Mouse (Mus musculus) testis, adult 2 months (tissue): ENCODE data around the gene Msh5. TPM values are rescaled to one million over a fixed set of nuclear protein-coding genes. Genes with fewer than 3 reads are reported as not detected.
A peak's percentile ranks its signal among the peaks of the same experiment; 100 is the strongest.

ENCODE experiments used
- H3K27ac ChIP-seq: fragments of 200-500 bp; 2 replicates; pipeline ENCODE4 v1.5.1; 2012; ENCODE audit warnings: low read depth, low read length; ENCODE audit not compliant: control insufficient read depth, insufficient read depth
- H3K27me3 ChIP-seq: fragments of 200-500 bp; 2 replicates; pipeline ENCODE4 v1.6.1; 2012; ENCODE audit warnings: mild to moderate bottlenecking, low read length, moderate library complexity; ENCODE audit not compliant: control insufficient read depth, insufficient read depth
- H3K36me3 ChIP-seq: fragments of 200-500 bp; 2 replicates; pipeline ENCODE4 v1.6.1; 2012; ENCODE audit warnings: mild to moderate bottlenecking, low read length; ENCODE audit not compliant: control insufficient read depth, insufficient read depth
- H3K4me1 ChIP-seq: fragments of 200-500 bp; 2 replicates; pipeline ENCODE4 v1.6.1; 2012; ENCODE audit warnings: low read length; ENCODE audit not compliant: control insufficient read depth, insufficient read depth
- H3K4me3 ChIP-seq: fragments of 200-500 bp; 2 replicates; pipeline ENCODE4 v1.5.1; 2012; ENCODE audit warnings: low read depth, mild to moderate bottlenecking, low read length, moderate library complexity, mixed read lengths; ENCODE audit not compliant: control insufficient read depth
- CTCF ChIP-seq: fragments of 200-500 bp; IDR thresholded peaks from 2 replicates; pipeline ENCODE4 v1.5.1; 2012; ENCODE audit warnings: low read depth, mild to moderate bottlenecking, inconsistent platforms, low read length, moderate library complexity; ENCODE audit not compliant: control insufficient read depth, insufficient read depth, insufficient replicate concordance
- POLR2A ChIP-seq: fragments of 200-500 bp; IDR thresholded peaks from 2 replicates; pipeline ENCODE4 v1.6.1; 2012; ENCODE audit warnings: low read depth, mild to moderate bottlenecking, inconsistent platforms, low read length, moderate library complexity; ENCODE audit not compliant: control insufficient read depth
- polyA plus RNA-seq: library from polyadenylated mRNA; depleted of rRNA; stranded (reverse); fragments of >200 nt; gene quantifications from 2 replicates; pipeline ENCODE4 v1.2.3, GENCODE M21; 2012; rRNA removed

The Msh5 gene
- polyA plus RNA-seq: 19.3 and 20.4 TPM in 2 replicates

DNA sequence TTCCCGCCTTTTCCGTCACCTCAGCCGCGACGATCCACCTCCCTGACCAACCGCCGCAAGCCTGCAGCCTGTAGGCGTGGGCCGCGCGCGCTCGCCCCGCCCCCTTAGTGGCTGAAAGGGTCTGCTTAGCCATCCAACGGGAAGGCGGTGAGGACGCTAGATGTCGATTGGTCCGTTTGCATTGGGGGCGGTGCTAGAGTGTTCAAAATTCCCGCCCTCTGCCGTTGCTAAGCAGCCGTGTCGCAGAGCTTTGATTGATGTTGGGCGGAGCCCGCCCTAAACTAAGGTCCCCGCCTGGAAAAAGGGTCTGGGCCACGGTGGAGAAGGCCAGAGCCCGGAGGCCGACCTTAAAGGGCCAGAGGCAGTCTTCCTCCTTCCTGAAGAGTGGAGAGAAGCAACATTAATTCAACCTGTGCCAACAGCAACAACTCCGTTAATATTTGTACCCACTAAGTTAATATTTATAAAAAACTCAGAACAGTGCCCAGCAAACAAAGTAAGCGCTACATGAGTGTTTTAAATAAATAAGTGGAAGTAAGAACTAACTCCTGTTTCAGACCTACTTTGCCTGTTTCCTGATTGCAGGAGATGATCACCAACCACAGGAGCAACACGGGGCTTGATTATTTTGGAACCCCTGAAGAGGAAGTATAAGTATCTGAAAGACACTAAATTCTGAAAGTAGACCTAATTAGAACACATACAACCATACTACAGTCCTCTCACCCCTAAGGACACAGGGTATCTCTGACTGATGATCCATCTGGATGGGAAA is at the start of gene Msh5:
Gene Msh5, minus strand, starts transcription at position 65 of the 775 bp plus-strand sequence.
- peak within 1 kb of the TSS; percentile 73 for H3K27ac ChIP-seq
- peaks cover 2% of the 10 kb centered on the region; the same call in 1 of the 2 replicates for H3K27me3 ChIP-seq
- TF ChIP-seq CTCF (no peak), POLR2A (peak; percentile 50; the same call in 1 of the 2 replicates)
- H3K36me3 ChIP-seq: no peaks in the 10 kb centered on the region
- H3K4me1 ChIP-seq: peaks cover 24% of the 10 kb centered on the region
- peak within 1 kb of the TSS; percentile 86 for H3K4me3 ChIP-seq

DNA sequence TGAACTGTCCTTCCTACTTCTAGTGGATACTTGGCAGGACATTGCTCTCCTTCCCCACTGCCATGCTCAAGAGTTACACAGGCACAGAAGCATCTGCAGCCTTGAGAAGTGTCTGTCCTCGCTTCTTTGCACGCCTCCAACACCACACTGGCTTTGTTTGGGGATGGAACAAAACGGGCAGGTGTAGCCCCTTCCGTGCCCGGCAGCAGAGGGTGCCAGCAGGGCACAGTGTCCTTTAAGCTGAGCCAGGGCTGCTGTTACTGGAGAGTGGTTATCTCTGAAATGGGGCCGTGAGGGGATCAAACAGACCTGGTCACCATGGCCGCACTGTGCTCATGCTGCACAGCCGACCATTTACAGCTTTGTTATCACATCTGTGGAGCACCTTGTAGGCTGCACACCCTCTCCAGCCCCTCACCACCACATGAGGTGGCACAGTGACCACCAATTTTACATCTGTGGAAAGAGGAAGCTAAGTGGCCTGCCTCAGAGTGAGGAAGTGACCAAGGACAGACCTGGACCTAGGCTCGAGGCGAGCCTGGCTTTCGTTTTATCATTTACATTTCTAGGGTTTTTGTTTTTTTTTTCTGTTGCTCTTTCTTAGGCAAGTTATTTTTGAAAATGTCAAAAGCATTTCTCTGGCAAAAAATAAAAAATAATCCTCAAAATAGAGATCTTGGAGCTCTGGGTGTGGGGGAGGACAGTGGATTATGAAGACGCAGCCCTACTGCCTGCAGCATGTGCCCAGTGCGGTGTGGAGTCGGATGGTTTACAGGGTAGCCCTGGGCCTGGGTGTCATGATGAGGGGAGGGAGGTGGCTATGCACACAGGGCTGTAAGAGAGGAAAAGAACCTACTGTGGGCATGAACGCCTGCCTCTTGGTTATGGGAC is 48.2 kb upstream of the Msh5 start:
- TF ChIP-seq CTCF: no peak
- TF ChIP-seq POLR2A: no peak
- Histone ChIP-seq H3K36me3 (no peaks in the 10 kb centered on the region; the same call in none of the 2 replicates), H3K4me1 (peaks cover 5% of the 10 kb centered on the region; the same call in 1 of the 2 replicates), H3K4me3 (no peak overlapping the region), H3K27me3 (no peaks in the 10 kb centered on the region), H3K27ac (no peak overlapping the region)

DNA sequence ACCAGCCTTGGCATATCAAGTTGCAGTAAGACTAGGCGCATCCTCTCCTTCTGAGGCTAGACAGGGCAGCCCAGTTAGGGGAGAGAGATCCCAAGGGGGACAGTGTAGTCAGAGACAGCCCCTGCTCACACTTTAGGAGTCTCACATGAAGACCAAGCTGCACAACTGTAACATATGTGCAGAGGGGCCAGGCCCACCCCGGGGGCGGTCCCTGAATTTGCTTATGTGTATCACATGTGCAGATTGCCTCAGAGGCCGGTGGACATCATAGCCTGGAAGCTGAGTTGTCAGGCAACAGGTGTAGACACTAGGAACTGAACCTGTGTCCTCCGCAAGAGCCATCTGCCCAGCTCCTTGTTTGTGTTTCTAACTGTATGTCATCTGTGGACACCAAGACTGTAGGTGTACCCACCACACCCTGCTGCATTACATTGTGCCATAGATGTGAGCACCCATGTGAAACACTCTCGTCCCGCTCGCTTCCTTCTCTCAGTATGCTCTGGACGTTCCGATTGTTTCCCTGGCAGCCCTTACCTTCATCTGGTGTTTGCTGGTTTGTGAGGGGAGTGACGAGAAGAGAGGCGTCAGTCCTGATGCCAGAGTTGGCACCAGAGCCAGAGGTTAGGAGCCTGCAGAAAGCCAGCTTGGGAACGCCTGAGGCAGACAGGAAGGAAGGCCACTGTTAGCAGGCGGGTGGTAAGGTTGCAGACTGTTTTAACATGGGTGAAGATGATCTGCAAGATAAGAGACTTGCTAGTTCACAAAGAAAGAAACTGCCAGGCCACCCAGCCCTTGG is 46.1 kb upstream of the Msh5 start:
- Histone ChIP-seq H3K36me3 (no peaks in the 10 kb centered on the region; the same call in none of the 2 replicates), H3K4me3 (no peak overlapping the region), H3K27ac (no peak overlapping the region), H3K4me1 (peaks cover 5% of the 10 kb centered on the region; the same call in 1 of the 2 replicates), H3K27me3 (no peaks in the 10 kb centered on the region)
- TF ChIP-seq POLR2A: no peak
- no peak for TF ChIP-seq CTCF

DNA sequence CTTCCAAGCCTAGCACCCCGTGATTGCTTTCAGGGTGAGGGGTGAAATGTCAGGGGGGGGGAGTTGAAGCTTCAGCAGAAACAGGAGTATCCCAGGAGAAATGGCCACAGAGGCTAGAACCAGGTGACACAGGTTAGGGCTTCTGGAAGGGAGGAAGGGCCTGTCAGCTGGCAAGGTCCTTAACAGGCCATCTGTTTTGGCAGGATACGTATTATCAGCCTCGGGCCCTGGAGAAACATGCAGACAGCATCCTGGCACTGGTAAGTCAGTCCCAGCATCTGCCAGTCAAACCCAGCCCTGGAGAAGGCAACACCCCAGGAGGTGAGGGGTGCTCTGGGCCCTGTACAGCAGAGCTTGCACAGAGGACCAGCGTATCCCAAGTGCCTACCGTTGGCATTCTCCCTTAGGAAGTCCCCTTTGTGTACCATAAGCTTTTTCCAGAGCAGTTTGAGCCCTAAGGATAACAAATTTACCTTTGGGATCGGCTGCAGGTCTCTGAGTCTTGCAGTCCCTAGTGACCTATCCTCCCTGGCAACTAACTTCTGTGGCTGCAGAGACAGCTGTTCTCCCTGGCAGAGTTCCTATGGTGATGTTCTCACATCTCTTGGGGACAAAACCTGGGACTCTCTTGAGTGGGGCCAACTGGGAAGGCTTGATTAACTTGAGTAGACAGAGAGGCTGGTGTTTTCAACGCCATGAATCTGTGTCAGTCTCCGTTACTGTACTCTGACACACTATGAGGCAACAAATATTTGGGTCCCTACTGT is 43.8 kb upstream of the Msh5 start:
- H3K36me3 ChIP-seq: no peaks in the 10 kb centered on the region; the same call in 1 of the 2 replicates
- H3K27me3 ChIP-seq: no peaks in the 10 kb centered on the region
- no peak overlapping the region for H3K4me3 ChIP-seq
- TF ChIP-seq CTCF (no peak), POLR2A (no peak)
- peaks cover 5% of the 10 kb centered on the region; the same call in 1 of the 2 replicates for H3K4me1 ChIP-seq
- H3K27ac ChIP-seq: no peak overlapping the region

DNA sequence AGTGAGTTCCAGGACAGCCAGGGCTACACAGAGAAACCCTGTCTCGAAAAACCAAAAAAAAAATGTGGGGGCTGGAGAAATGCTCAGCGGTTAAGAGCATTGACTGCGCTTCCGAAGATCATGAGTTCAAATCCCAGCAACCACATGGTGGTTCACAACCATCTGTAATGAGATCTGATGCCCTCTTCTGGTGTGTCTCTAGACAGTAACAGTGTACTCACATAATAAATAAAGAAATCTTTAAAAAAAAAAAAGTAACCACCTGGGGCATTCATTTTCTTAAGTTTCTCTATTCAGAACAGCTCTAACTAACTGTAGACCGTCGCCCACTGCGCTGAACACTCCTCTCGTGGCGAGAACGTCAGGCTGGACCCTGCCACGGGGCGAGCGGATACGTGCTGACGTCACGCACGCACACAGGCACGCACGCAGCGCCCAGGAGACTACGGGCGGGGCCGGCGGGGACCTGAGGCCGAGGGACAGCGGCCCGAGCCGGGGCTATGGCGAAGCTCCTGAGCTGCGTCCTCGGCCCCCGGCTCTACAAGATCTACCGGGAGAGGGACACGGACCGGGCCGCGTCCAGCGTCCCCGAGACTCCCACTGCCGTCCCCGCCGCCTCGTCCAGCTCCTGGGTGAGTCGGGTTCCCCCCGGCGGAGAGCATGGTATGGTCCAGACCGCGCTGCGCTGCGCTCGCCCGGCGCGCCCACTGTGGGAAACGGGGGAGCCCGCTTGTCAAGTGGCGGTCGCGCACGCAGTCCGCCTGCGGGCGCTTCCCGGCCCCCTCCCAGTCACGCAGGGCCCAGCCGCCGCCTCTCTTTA is 42.5 kb upstream of the Msh5 start, which contains the start of gene Abhd16a:
Gene Abhd16a, plus strand, starts transcription at position 439 of the 820 bp plus-strand sequence.
- H3K27ac ChIP-seq: peak within 1 kb of the TSS; percentile 92
- H3K36me3 ChIP-seq: no peaks in the 10 kb centered on the region; the same call in 1 of the 2 replicates
- peak within 1 kb of the TSS; percentile 90 for H3K4me3 ChIP-seq
- TF ChIP-seq CTCF (no peak), POLR2A (peak; percentile 90)
- no peaks in the 10 kb centered on the region for H3K27me3 ChIP-seq
- H3K4me1 ChIP-seq: peaks cover 5% of the 10 kb centered on the region; the same call in 1 of the 2 replicates
